Mouse (Mus musculus) cerebellum, adult (tissue): ENCODE measurements at regions not wholly inside any gene's neighbourhood (a gene's known extent, or its start where the extent isn't known, plus 50 kb on each side); places are given as distances from the start of the nearest gene placed in this dataset.

ENCODE experiments used
- ATAC-seq: cut with Nextera tagmentation; 2 replicates; pipeline ENCODE4 v1.9.2; 2017; ENCODE audit warnings: mild to moderate bottlenecking, moderate library complexity, mixed read lengths; ENCODE audit not compliant: insufficient number of reproducible peaks, low FRiP score, low TSS enrichment

DNA sequence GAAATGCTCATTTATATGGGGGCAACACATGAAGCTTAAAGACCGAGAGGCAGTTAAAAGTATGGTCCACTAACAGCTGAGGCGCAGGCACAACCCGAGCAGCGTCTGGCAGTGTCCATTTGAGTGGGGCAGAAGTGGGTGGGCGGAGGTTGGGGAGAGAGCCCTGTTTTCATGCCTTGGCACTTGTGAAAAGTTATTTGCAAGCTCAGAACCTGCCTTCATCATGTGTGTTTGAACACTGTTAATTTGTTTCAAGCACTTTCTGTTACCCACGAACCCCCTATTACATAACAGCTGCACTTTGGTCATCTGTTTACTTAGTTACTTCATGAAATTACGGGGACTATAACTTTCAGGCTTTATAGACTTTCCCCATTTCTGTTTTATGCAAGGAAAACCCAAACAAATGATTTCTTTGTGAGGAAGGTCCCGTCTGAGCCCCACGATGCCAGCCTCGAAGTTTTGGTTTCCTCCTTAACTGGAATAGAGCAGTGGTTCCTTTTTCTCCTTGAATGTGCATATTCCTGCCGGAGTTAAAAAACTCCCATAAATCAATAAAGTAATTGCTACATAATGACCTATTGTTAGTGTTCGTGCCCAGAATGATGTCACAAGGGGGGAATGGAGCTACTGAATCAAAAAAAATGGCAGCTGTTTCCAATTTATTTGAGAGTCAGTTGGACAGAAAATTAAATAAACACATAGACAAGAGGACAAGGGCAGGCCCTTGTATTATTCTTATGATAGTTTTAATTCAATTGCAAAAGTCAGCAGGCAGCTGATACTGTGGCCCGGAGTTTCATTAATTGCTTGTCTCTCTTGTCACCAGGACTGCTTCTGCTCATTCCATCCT is 363.6 kb downstream of the Etnk1 start:
- no peak for ATAC-seq

- ATAC-seq = no peak
Measured at GRCm38 (mm10) chr6:143531477-143531876, 364.5 kb downstream of the Etnk1 start.

- ATAC-seq = no peak
Measured at GRCm38 (mm10) chr6:143532380-143532779, 365.4 kb downstream of the Etnk1 start.

- ATAC-seq = no peak
Measured at GRCm38 (mm10) chr6:143535265-143535664, 368.2 kb downstream of the Etnk1 start.

DNA sequence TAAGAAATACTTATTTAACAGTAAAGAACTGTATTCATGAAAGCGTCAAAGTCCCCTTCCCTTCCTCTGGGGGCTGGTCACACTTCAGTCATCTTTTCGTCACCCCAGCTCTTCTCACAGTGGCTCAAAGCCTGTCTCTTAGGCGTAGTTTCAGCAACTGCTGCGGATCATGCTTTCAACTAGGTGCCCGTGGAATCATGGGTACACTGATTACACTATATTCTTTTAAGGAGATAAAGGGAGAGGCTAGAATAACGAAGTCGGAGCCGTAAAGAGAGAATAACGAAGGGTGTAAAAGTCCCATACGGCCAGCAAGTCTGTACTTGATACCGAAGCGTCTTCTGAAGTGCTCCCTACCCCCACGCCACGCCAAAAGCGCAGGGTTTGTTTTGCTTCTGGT is 368.7 kb downstream of the Etnk1 start:
- ATAC-seq = no peak

- no peak for ATAC-seq
Measured at GRCm38 (mm10) chr6:143536525-143537293, 369.7 kb downstream of the Etnk1 start.

GRCm38 (mm10) chr6:143547406-143547903 is 380.4 kb downstream of the Etnk1 start:
- ATAC-seq = no peak

GRCm38 (mm10) chr6:143554946-143555345 is 387.9 kb downstream of the Etnk1 start:
- ATAC-seq = no peak

GRCm38 (mm10) chr6:143558046-143558884 is 391.2 kb downstream of the Etnk1 start:
- no peak for ATAC-seq

DNA sequence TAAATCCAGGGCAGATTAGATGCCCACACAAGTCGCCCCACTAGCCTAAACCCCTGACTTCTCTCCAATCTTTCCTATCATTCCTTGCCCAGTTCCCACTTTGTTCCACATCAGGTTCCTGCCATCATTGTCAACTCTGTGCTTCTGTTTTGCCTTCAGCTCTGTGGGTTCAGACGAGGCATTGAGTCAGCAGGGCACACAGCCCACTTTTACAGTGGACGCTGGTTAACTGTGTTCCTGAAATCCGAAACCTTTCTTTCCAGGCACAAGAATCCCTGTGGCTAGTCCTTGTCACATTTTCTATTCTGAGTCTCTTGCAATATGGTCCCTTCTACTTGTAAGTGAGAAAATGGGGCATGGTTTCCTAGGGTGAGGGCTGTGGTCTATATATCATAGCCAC is 392.3 kb downstream of the Etnk1 start:
- no peak for ATAC-seq

GRCm38 (mm10) chr6:143561316-143562088 is 394.5 kb downstream of the Etnk1 start:
- no peak for ATAC-seq

DNA sequence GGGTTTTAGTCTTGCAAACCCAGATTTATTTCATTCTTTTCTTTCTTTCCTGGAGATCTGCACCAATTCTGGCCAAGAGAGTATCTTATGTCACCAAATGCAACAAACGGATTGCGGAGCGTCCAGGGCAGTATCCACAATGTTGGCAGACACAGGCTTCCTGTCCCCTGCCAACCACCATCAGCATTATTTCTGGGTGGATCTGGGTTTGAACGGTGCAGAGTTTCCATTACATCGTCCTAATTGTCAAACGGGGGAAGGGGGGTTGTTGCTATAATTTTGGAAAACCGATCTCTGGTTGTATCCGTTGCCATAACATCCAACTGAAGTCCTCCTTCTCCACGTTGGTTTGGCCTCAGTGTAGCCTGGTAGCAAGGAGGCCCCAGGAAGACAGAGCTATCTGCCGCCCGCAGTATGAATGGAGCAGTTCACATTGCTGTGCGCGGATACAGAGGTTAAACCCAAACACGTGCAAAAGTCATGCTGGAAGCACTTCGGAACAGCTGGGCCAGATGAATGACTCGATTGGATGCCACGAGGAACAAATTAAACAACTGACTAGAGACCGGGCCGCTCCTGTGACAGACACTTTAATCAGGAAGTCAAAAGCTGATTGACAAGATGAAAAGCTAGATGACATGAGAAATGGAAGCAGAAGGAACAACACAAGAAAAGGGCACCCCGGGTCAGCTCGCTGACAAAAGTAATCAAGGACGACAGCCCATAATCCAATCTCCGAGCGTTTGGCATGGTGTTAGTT is 404.5 kb downstream of the Etnk1 start:
- no peak for ATAC-seq

- no peak for ATAC-seq
Measured at GRCm38 (mm10) chr6:143579223-143579622, 412.2 kb downstream of the Etnk1 start.

DNA sequence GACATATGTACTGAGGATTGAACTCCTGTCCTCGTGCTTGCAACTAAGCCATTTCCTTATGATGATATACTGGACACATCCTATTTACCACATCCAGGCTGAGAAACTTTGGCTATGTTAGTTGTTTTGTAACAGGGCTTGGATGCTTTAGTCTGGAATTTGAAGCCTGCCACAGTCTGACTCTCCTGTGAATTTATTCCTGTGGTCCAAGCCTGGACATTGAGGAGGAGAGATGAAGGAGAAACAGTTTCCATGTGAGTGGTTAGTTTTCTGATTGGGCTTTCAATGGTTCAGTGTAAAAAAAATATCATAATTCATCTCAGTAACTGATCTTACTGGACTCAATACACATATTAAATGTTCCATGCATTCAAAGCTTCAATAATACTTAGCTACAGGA is 422.6 kb downstream of the Etnk1 start:
- ATAC-seq = no peak

DNA sequence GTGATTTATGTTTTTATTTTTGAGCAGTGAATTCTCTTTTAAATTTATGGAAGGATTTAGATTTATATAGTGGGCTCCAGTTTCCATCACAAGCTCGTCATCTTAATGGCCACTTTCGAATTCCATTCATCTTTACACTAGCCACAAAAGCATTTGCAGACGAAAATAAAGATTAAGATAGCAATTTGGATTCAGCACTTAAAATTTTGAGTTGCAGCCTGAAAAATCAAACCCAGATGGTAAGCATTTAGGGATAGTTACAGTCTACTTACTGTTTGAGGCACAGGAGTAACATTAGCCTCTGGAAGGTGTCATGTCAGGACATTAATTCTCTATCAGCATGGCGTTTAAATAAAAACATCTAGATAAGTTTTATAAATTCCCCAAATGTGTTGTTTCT is 423.2 kb downstream of the Etnk1 start:
- ATAC-seq = no peak

DNA sequence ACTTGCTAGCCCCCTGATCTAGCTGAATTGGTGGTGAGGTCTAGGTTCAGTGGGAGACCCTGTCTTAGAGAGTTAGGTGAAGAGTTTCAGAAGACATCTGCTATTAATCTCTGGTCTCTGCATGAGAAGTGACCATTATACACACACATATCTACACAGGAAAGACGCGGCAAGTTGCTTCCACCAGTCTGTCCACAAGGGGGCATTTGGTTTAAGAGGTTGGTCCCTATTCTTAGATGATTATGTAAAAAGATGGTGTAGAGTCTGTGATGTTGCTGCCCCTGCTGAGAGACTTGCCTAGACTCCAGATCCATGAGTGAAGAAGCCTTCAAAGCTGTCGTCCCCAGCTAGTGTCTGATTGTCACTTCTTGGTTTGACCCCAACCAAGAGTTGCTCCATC is 425.5 kb downstream of the Etnk1 start:
- no peak for ATAC-seq

DNA sequence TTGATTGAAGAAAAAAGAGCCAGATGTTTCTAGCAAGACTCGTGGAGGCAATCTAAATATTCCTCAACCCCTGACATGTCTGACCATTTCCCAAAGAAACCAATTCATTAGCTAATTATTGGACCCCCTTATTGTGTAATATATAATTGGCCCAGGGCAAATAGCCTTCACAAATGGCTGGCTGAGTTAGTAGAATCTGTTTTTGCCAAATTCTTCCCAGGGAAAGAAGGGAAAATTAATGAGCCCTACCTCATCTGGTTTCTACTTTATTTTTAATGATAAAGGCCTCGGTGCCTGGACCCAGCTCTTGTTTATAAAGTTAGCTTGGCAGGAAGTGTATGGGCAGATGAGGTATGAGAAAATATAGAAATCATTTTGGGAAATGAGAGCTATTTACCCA is 428.5 kb downstream of the Etnk1 start:
- no peak for ATAC-seq

DNA sequence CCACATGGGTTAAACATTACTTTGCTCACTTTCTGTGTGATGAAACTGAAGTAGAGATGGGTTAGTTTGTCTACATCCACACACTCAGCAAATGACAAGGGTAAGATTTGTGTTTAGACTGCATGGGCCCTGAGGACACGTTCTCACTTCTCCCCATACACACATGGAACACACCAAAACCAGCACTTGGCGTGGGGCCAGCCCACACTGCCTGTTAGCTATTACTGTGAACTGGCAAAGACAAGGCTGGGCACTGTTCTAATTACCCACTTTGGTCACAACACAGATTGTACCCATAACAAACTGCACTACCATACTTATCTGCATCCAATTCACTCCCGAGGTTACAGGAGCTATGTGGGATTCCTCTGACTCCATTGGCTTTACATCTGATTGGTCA is 430.4 kb downstream of the Etnk1 start:
- ATAC-seq = no peak

DNA sequence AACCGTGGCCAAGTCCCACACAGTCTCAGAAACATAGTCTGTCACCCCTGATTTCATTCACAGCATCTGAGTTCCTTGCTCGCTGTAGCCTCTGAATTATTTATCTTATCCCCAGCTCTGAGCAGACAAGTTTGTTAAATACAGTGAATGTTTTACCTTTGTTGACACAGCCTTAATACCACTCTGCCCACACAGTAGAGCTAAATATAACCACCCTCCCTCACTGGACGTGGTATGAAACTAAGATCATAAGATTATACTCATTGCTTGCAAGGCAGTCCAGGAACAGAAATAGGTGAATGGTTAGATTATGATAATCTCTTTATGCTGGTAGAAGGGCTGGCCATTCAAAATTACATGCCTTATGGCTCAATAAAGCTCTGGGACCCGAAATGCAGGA is 431.9 kb downstream of the Etnk1 start:
- ATAC-seq = no peak
